Mouse (Mus musculus) right cerebral cortex, postnatal 10 days (tissue): Measurements from ENCODE around the gene Fbxl20.
"Not testable (repeated sequence)": the region's sequence is repeated elsewhere in the genome, so short reads cannot be mapped to it uniquely, and the experiment has no call there.

Experiments used
- DNase-seq, 2 experiments: peaks; one replicate each; pipeline ENCODE4 v3.0.0; 2021; ENCODE audit warnings: low spot score in 2 of 2

Gene Fbxl20

GRCm38 (mm10) chr11:98149786-98150624, at the start of gene Fbxl20:
Gene Fbxl20, minus strand, starts transcription at chr11:98150403.
- DNase-seq: peak; percentile 97

GRCm38 (mm10) chr11:98192901-98193805, 43.0 kb upstream of the Fbxl20 start, which contains the start of gene Med1:
Gene Med1, minus strand, starts transcription at chr11:98193293.
- DNase-seq: peak; percentile 96 to 97

GRCm38 (mm10) chr11:98190820-98191219, 40.6 kb upstream of the Fbxl20 start:
- DNase-seq: no peak

GRCm38 (mm10) chr11:98187640-98188395, 37.6 kb upstream of the Fbxl20 start:
- DNase-seq: no peak

GRCm38 (mm10) chr11:98182149-98182548, 31.9 kb upstream of the Fbxl20 start:
- not testable (repeated sequence) for DNase-seq

- no peak for DNase-seq
These were observed 18.2 kb upstream of the Fbxl20 start for GRCm38 (mm10) chr11:98168400-98168799.

GRCm38 (mm10) chr11:98155094-98155493, 4.9 kb upstream of the Fbxl20 start:
- DNase-seq: no peak

- DNase-seq: no peak
These were observed 488 bp upstream of the Fbxl20 start for GRCm38 (mm10) chr11:98150625-98151156.

GRCm38 (mm10) chr11:98149304-98149750, 876 bp downstream of the Fbxl20 start:
- peak; percentile 95 to 97 for DNase-seq

GRCm38 (mm10) chr11:98148551-98149301, 1.5 kb downstream of the Fbxl20 start:
- DNase-seq: peak; percentile 56 to 65

- no peak for DNase-seq
These were observed 4.3 kb downstream of the Fbxl20 start for GRCm38 (mm10) chr11:98145856-98146255.

GRCm38 (mm10) chr11:98142545-98142944, 7.7 kb downstream of the Fbxl20 start:
- no peak for DNase-seq

GRCm38 (mm10) chr11:98138894-98139293, 11.3 kb downstream of the Fbxl20 start:
- no peak for DNase-seq

- DNase-seq: no peak
These were observed 12.4 kb downstream of the Fbxl20 start for GRCm38 (mm10) chr11:98137836-98138235.

- DNase-seq: no peak
These were observed 15.3 kb downstream of the Fbxl20 start for GRCm38 (mm10) chr11:98134951-98135350.

GRCm38 (mm10) chr11:98123424-98123823, 26.8 kb downstream of the Fbxl20 start:
- DNase-seq: no peak

- DNase-seq: no peak
These were observed 35.8 kb downstream of the Fbxl20 start for GRCm38 (mm10) chr11:98114363-98114762.

- DNase-seq: no peak
These were observed 36.7 kb downstream of the Fbxl20 start for GRCm38 (mm10) chr11:98113504-98113903.

GRCm38 (mm10) chr11:98109706-98110105, 40.5 kb downstream of the Fbxl20 start:
- DNase-seq: no peak

- no peak for DNase-seq
These were observed 48.9 kb downstream of the Fbxl20 start for GRCm38 (mm10) chr11:98101332-98101731.

GRCm38 (mm10) chr11:98090583-98090982, 59.6 kb downstream of the Fbxl20 start:
- no peak for DNase-seq
